Mouse (Mus musculus) mature B cell (primary cell): Measurements from ENCODE around the gene Creld1.

Experiments used
- in situ Hi-C: fragments of 300-500 bp; cut with MboI; formaldehyde crosslinking; loops from 2 replicates; pipeline ENCODE4 v1.14.3; 2019

Gene Creld1

GRCm38 (mm10) chr6:113469432-113469831 is 13.7 kb upstream of the Creld1 start:
- in situ Hi-C loops: no loop called here

- in situ Hi-C loops: no loop called here
Measured at GRCm38 (mm10) chr6:113471297-113471936, 11.7 kb upstream of the Creld1 start, which contains the start of gene Il17rc. Gene Il17rc, plus strand, starts transcription at chr6:113471427.

- in situ Hi-C loops: no loop called here
Measured at GRCm38 (mm10) chr6:113472061-113472460, 11.0 kb upstream of the Creld1 start.

GRCm38 (mm10) chr6:113473246-113473645 is 9.9 kb upstream of the Creld1 start:
- in situ Hi-C loops: no loop called here

- in situ Hi-C loops: no loop called here
Measured at GRCm38 (mm10) chr6:113473715-113474114, 9.4 kb upstream of the Creld1 start.

- in situ Hi-C loops: no loop called here
Measured at GRCm38 (mm10) chr6:113477353-113477752, 5.7 kb upstream of the Creld1 start.

- in situ Hi-C loops: no loop called here
Measured at GRCm38 (mm10) chr6:113478906-113479305, 4.2 kb upstream of the Creld1 start.

GRCm38 (mm10) chr6:113480555-113481373 is 2.3 kb upstream of the Creld1 start:
- in situ Hi-C loops: no loop called here

GRCm38 (mm10) chr6:113482477-113483099 is 509 bp upstream of the Creld1 start:
- in situ Hi-C loops: no loop called here

GRCm38 (mm10) chr6:113483729-113484128 is 632 bp downstream of the Creld1 start:
- in situ Hi-C loops: no loop called here

- in situ Hi-C loops: no loop called here
Measured at GRCm38 (mm10) chr6:113487125-113487576, 4.1 kb downstream of the Creld1 start.

- in situ Hi-C loops: no loop called here
Measured at GRCm38 (mm10) chr6:113489410-113489809, 6.3 kb downstream of the Creld1 start.

- in situ Hi-C loops: no loop called here
Measured at GRCm38 (mm10) chr6:113492101-113492864, 9.2 kb downstream of the Creld1 start.

GRCm38 (mm10) chr6:113494258-113494788 is 11.2 kb downstream of the Creld1 start:
- in situ Hi-C loops: no loop called here

- in situ Hi-C loops: no loop called here
Measured at GRCm38 (mm10) chr6:113495071-113495675, 12.1 kb downstream of the Creld1 start.

- in situ Hi-C loops: no loop called here
Measured at GRCm38 (mm10) chr6:113499346-113499745, 16.2 kb downstream of the Creld1 start.

GRCm38 (mm10) chr6:113501388-113502084 is 18.4 kb downstream of the Creld1 start, which contains the start of gene Prrt3:
Gene Prrt3, minus strand, starts transcription at chr6:113501931.
- in situ Hi-C loops: no loop called here

GRCm38 (mm10) chr6:113502801-113503200 is 19.7 kb downstream of the Creld1 start:
- in situ Hi-C loops: no loop called here

- in situ Hi-C loops: no loop called here
Measured at GRCm38 (mm10) chr6:113505689-113506088, 22.6 kb downstream of the Creld1 start.

- in situ Hi-C loops: no loop called here
Measured at GRCm38 (mm10) chr6:113507130-113507529, 24.0 kb downstream of the Creld1 start.
